Mouse (Mus musculus) limb, embryonic 12.5 days (tissue): ENCODE measurements around the gene Sdf4. TPM values are rescaled to one million over a fixed set of nuclear protein-coding genes. Genes with fewer than 3 reads are reported as not detected.

ENCODE experiments used
- ATAC-seq: fragments of 200-750 bp; cut with Nextera tagmentation; 2 replicates; pipeline ENCODE4 v1.8.0; 2017; ENCODE audit warnings: low read depth, moderate TSS enrichment; ENCODE audit not compliant: insufficient number of reproducible peaks, insufficient read depth, low FRiP score, low TSS enrichment
- H3K27ac ChIP-seq: fragments of 300-500 bp; sonication (generic); 2 replicates; pipeline ENCODE4 v1.5.1; 2016; ENCODE audit warnings: mild to moderate bottlenecking, moderate library complexity
- H3K27me3 ChIP-seq: fragments of 300-500 bp; sonication (generic); 2 replicates; pipeline ENCODE4 v1.6.1; 2016; ENCODE audit warnings: mild to moderate bottlenecking, moderate library complexity
- H3K36me3 ChIP-seq: fragments of 300-500 bp; sonication (generic); 2 replicates; pipeline ENCODE4 v1.6.1; 2016; ENCODE audit warnings: mild to moderate bottlenecking, moderate library complexity
- H3K4me1 ChIP-seq: fragments of 300-500 bp; sonication (generic); replicated peaks from 2 replicates; pipeline ENCODE4 v1.6.1; 2016
- H3K4me2 ChIP-seq: fragments of 300-500 bp; sonication (generic); 2 replicates; pipeline ENCODE4 v1.6.1; 2016; ENCODE audit warnings: mild to moderate bottlenecking, moderate library complexity
- H3K4me3 ChIP-seq: fragments of 300-500 bp; sonication (generic); replicated peaks from 2 replicates; pipeline ENCODE4 v1.5.1; 2016; ENCODE audit warnings: mild to moderate bottlenecking
- H3K9ac ChIP-seq: fragments of 300-500 bp; sonication (generic); replicated peaks from 2 replicates; pipeline ENCODE4 v1.6.1; 2016; ENCODE audit warnings: mild to moderate bottlenecking, moderate library complexity
- H3K9me3 ChIP-seq: fragments of 300-500 bp; sonication (generic); 2 replicates; pipeline ENCODE4 v1.6.1; 2016; ENCODE audit warnings: mild to moderate bottlenecking, moderate library complexity
- WGBS: fragments of 180-500 bp; shearing (Covaris S2); methylation state at CpG from one replicate; pipeline ENCODE4 v1.1.7; 2016; 5-methylcytosine and 5-hydroxymethylcytosine counted together
- polyA plus RNA-seq: library from polyadenylated mRNA; unstranded; fragments of >200 nt; fragmentation: Nextera tagmentation; extraction: Ambion mirVana; gene quantifications from 2 replicates; pipeline ENCODE4 v1.2.1, GENCODE M21; 2016

The Sdf4 gene
- polyA plus RNA-seq, 1 experiment from 2014 or later = 131 TPM

- Histone ChIP-seq H3K27me3 (no peaks in the 10 kb centered on the region), H3K4me2 (no peak overlapping the region), H3K27ac (no peak overlapping the region), H3K4me1 (no peaks in the 10 kb centered on the region), H3K4me3 (no peak overlapping the region), H3K9me3 (no peaks in the 10 kb centered on the region), H3K36me3 (peaks cover 95% of the 10 kb centered on the region), H3K9ac (no peak overlapping the region)
- no peak for ATAC-seq
- 94% methylated on average over 4 of the region's 4 CpGs for WGBS
Observed at GRCm38 (mm10) chr4:156008369-156008768, 15.7 kb downstream of the Sdf4 start.

DNA sequence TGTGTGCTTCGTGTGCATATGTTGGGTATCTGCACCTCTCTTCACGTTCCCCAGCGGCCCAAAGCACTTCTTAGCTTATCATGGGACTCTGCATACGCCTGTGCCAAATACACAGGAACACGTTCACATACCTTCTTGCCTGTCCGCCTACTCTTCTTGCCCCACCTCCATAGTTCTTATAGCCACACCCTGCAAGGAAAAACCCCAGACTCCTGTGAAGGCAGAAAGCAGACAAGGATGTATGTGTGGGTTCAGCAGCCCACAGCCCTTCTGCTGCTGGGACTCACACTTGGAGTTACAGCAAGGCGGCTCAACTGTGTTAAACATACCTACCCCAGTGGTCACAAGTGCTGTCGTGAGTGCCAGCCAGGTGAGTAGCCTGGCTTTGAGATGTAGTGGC, 21.0 kb downstream of the Sdf4 start, which contains the start of gene Tnfrsf4:
TSS of gene Tnfrsf4 (plus strand) at position 207 of the 400 bp plus-strand sequence.
- Histone ChIP-seq H3K27me3 (no peaks in the 10 kb centered on the region), H3K27ac (no peak within 1 kb of the TSS), H3K9ac (no peak within 1 kb of the TSS), H3K4me2 (no peak within 1 kb of the TSS), H3K4me1 (no peaks in the 10 kb centered on the region), H3K36me3 (peaks cover 77% of the 10 kb centered on the region), H3K9me3 (no peaks in the 10 kb centered on the region), H3K4me3 (no peak within 1 kb of the TSS)
- no peak for ATAC-seq
- 86% methylated on average over 8 of the region's 8 CpGs for WGBS

GRCm38 (mm10) chr4:156014436-156014835, 21.8 kb downstream of the Sdf4 start:
- Histone ChIP-seq H3K36me3 (peaks cover 69% of the 10 kb centered on the region), H3K27ac (no peak overlapping the region), H3K4me2 (no peak overlapping the region), H3K4me1 (no peaks in the 10 kb centered on the region), H3K9ac (no peak overlapping the region), H3K4me3 (no peak overlapping the region), H3K27me3 (no peaks in the 10 kb centered on the region), H3K9me3 (no peaks in the 10 kb centered on the region)
- 85% methylated on average over 2 of the region's 2 CpGs for WGBS
- no peak for ATAC-seq

DNA sequence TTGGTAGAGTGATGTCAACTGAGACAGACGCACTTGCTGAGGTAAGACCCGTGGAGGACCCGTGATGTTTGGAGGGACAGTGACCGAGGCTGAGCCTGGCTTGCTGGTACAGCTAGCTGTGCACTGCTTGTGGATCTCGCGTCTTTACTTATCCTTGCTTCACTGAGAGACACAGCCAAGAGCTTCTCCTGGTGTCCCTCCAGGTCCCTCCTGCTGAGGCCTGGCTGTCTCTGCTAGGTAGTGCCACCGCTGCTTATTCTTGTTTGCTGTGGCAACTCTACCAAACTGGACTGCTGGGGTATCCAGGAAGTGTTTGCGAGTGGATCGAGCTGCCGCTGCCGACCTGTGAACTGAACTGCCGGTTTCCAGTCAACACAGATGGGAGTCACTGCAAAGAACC, 27.1 kb downstream of the Sdf4 start:
- H3K4me1 ChIP-seq = no peaks in the 10 kb centered on the region
- H3K9ac ChIP-seq = no peak overlapping the region
- H3K27ac ChIP-seq = no peak overlapping the region
- H3K27me3 ChIP-seq = no peaks in the 10 kb centered on the region
- ATAC-seq = no peak
- H3K9me3 ChIP-seq = no peaks in the 10 kb centered on the region
- H3K4me2 ChIP-seq = no peak overlapping the region
- no peak overlapping the region for H3K4me3 ChIP-seq
- H3K36me3 ChIP-seq = peaks cover 35% of the 10 kb centered on the region; the same call in 1 of the 2 replicates
- 90% methylated on average over 12 of the region's 12 CpGs for WGBS

- Histone ChIP-seq H3K27me3 (no peaks in the 10 kb centered on the region), H3K4me1 (no peaks in the 10 kb centered on the region), H3K4me3 (no peak overlapping the region), H3K36me3 (peaks cover 33% of the 10 kb centered on the region; the same call in 1 of the 2 replicates), H3K27ac (no peak overlapping the region), H3K9ac (no peak overlapping the region), H3K4me2 (no peak overlapping the region), H3K9me3 (no peaks in the 10 kb centered on the region)
- ATAC-seq = no peak
- 69% methylated on average over 3 of the region's 3 CpGs for WGBS
Observed at GRCm38 (mm10) chr4:156021381-156021780, 28.7 kb downstream of the Sdf4 start.

GRCm38 (mm10) chr4:156021942-156022419, 29.3 kb downstream of the Sdf4 start:
- WGBS = 63% methylated on average over 9 of the region's 9 CpGs

GRCm38 (mm10) chr4:156023520-156023919, 30.8 kb downstream of the Sdf4 start:
- H3K9ac ChIP-seq = no peak overlapping the region
- H3K4me1 ChIP-seq = no peaks in the 10 kb centered on the region
- WGBS = 82% methylated on average over 9 of the region's 9 CpGs
- peaks cover 46% of the 10 kb centered on the region for H3K36me3 ChIP-seq
- no peak overlapping the region for H3K4me2 ChIP-seq
- ATAC-seq = no peak
- no peaks in the 10 kb centered on the region for H3K27me3 ChIP-seq
- no peak overlapping the region for H3K27ac ChIP-seq
- no peak overlapping the region for H3K4me3 ChIP-seq
- H3K9me3 ChIP-seq = no peaks in the 10 kb centered on the region

More at GRCm38 (mm10) chr4:156021942-156022419, 29.3 kb downstream of the Sdf4 start:
- no peak overlapping the region for H3K4me2 ChIP-seq
- H3K4me1 ChIP-seq = no peaks in the 10 kb centered on the region
- no peaks in the 10 kb centered on the region for H3K27me3 ChIP-seq
- no peak overlapping the region for H3K4me3 ChIP-seq
- no peak overlapping the region for H3K27ac ChIP-seq
- peaks cover 35% of the 10 kb centered on the region; the same call in 1 of the 2 replicates for H3K36me3 ChIP-seq
- ATAC-seq = no peak
- no peak overlapping the region for H3K9ac ChIP-seq
- no peaks in the 10 kb centered on the region for H3K9me3 ChIP-seq

GRCm38 (mm10) chr4:156024184-156024583, 31.5 kb downstream of the Sdf4 start:
- ATAC-seq = no peak
- Histone ChIP-seq H3K4me1 (no peaks in the 10 kb centered on the region), H3K27me3 (no peaks in the 10 kb centered on the region), H3K9ac (no peak overlapping the region), H3K36me3 (peaks cover 49% of the 10 kb centered on the region), H3K4me3 (no peak overlapping the region), H3K9me3 (no peaks in the 10 kb centered on the region), H3K4me2 (no peak overlapping the region), H3K27ac (no peak overlapping the region)
- 93% methylated on average over 7 of the region's 7 CpGs for WGBS

- H3K4me2 ChIP-seq = no peak within 1 kb of the TSS
- H3K9ac ChIP-seq = no peak within 1 kb of the TSS
- peaks cover 9% of the 10 kb centered on the region for H3K4me1 ChIP-seq
- no peak within 1 kb of the TSS for H3K27ac ChIP-seq
- WGBS = 55% methylated on average over 4 of the region's 4 CpGs
- H3K4me3 ChIP-seq = no peak within 1 kb of the TSS
- no peak for ATAC-seq
- H3K36me3 ChIP-seq = peaks cover 41% of the 10 kb centered on the region
- H3K9me3 ChIP-seq = no peaks in the 10 kb centered on the region
- no peaks in the 10 kb centered on the region for H3K27me3 ChIP-seq
Observed at GRCm38 (mm10) chr4:156026013-156026412, 33.3 kb downstream of the Sdf4 start, which contains the start of gene Tnfrsf18. Tnfrsf18 (plus strand) TSS chr4:156026164.

GRCm38 (mm10) chr4:156028580-156028979, 35.9 kb downstream of the Sdf4 start:
- 89% methylated on average over 7 of the region's 7 CpGs for WGBS
- Histone ChIP-seq H3K4me3 (no peak overlapping the region), H3K36me3 (peaks cover 38% of the 10 kb centered on the region), H3K4me1 (peaks cover 22% of the 10 kb centered on the region), H3K9ac (no peak overlapping the region), H3K4me2 (no peak overlapping the region), H3K27me3 (no peaks in the 10 kb centered on the region), H3K27ac (no peak overlapping the region), H3K9me3 (no peaks in the 10 kb centered on the region)
- no peak for ATAC-seq

DNA sequence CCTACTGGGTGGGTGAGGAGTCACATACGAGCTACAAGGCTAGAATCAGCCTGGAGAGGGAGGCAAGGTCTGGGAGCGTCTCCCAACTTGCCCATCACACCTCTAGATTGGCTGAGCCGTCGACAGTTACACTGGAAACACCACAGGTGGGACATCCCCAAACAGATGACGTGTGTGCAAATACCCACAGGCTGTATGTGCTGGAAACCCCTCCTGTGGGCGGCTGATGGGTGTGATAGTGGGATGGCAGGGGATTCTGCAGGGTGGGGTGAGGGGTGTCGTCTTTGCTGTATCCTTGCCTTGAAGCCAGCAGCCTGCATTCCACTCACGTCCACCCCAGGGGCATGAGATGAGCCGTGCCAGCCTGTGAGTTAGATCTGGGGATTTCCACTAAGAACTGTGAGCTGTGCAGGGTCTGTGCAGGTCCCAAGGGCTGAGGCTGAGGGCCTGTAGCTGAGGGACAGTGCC, 38.0 kb downstream of the Sdf4 start:
- Histone ChIP-seq H3K4me2 (peak overlapping the region; percentile 75), H3K9ac (peak overlapping the region; percentile 60), H3K27ac (peak overlapping the region; percentile 95), H3K4me3 (peak overlapping the region; percentile 49), H3K27me3 (peaks cover 21% of the 10 kb centered on the region), H3K4me1 (peaks cover 25% of the 10 kb centered on the region), H3K9me3 (no peaks in the 10 kb centered on the region), H3K36me3 (peaks cover 34% of the 10 kb centered on the region)
- WGBS = 62% methylated on average over 9 of the region's 9 CpGs
- ATAC-seq = no peak

DNA sequence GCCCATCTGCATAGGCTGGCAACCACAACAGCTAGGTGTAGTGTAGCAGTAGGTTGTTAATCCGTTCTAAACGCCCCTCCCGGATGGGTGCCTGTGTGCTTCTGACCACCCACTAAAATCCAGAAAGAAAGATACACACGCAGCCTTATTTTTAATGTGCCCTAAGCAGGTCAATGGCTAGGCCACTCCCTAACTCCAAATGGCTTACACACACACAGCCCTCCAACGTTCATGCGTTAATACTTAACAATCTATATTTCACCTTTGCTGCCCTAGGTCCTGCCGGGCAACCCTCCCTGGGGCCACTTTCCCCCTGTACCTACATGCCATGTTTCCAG, 38.6 kb downstream of the Sdf4 start:
- Histone ChIP-seq H3K4me2 (peak overlapping the region; percentile 75), H3K4me1 (peaks cover 25% of the 10 kb centered on the region), H3K9me3 (no peaks in the 10 kb centered on the region), H3K27me3 (peaks cover 26% of the 10 kb centered on the region), H3K4me3 (peak overlapping the region; percentile 49), H3K9ac (peak overlapping the region; percentile 60), H3K27ac (peak overlapping the region; percentile 95), H3K36me3 (peaks cover 28% of the 10 kb centered on the region)
- no peak; the same call in 1 of the 2 replicates for ATAC-seq
- 4% methylated on average over 7 of the region's 7 CpGs for WGBS
